Comparison of ENCODE assay signal across 41 mouse cellular contexts in genomic region chr11:100796585-100796984, GRCm38 (mm10). TPM values are rescaled to one million over a fixed set of nuclear protein-coding genes. Genes with fewer than 3 reads are reported as not detected.
"Had no signal": no experiment of that assay in that cellular context is flagged by ENCODE, and none has a peak within 500 bp of the region (broad histone marks: within the 10 kb centered on the region; RNA-seq: fewer than 3 reads in every experiment).

No protein-coding gene starts in this region.

- H3K4me3 ChIP-seq: gastrocnemius, adult 2 months; heart, embryonic 12.5 days; hindbrain, embryonic 13.5 days; hindbrain, embryonic 15.5 days; kidney, embryonic 15.5 days; limb, embryonic 13.5 days; limb, embryonic 15.5 days; liver, embryonic 12.5 days had no signal

- DNase-seq: gastrocnemius, postnatal 10 days; gastrocnemius, postnatal 25 days; heart, adult 18-20 months; heart, postnatal 10 days; heart, postnatal 4 days; kidney, adult 11 months; kidney, adult 2 months; kidney, adult 9 months; kidney, postnatal 14 days; kidney, postnatal 36 days; layer of hippocampus, adult 9-11 months; layer of hippocampus, postnatal 36 days; left cerebral cortex, postnatal 4 days had no signal

- H3K4me1 ChIP-seq: hindbrain, embryonic 13.5 days; hindbrain, embryonic 15.5 days; limb, embryonic 13.5 days; liver, embryonic 12.5 days had no signal

- H3K27me3 ChIP-seq: heart, embryonic 12.5 days; hindbrain, embryonic 13.5 days; hindbrain, embryonic 15.5 days; kidney, embryonic 15.5 days; limb, embryonic 13.5 days; limb, embryonic 15.5 days; liver, embryonic 12.5 days had no signal

- H3K27ac ChIP-seq: gastrocnemius, adult 2 months; hindbrain, embryonic 13.5 days; hindbrain, embryonic 15.5 days; hindbrain, postnatal 0 days; kidney, embryonic 15.5 days; kidney, postnatal 0 days; limb, embryonic 13.5 days; limb, embryonic 15.5 days; liver, embryonic 12.5 days; liver, embryonic 14.5 days had no signal

- H3K9me3 ChIP-seq: heart, embryonic 12.5 days; hindbrain, embryonic 13.5 days; hindbrain, embryonic 15.5 days; kidney, embryonic 15.5 days; limb, embryonic 13.5 days; limb, embryonic 15.5 days; liver, embryonic 12.5 days had no signal

RNA-seq across cellular contexts. Expression of gene Hcrt, which starts 33.9 kb away (rescaled TPM):
- total RNA-seq: gastrocnemius, adult 2 months; gastrocnemius, postnatal 10 days; gastrocnemius, postnatal 25 days; gastrocnemius, postnatal 4 days; granulocyte monocyte progenitor cell, adult 5-6 weeks; heart, adult 18-20 months; heart, postnatal 10 days; heart, postnatal 25 days; heart, postnatal 4 days; hindbrain, postnatal 0 days; layer of hippocampus, adult 18-20 months; layer of hippocampus, adult 8-10 months; layer of hippocampus, postnatal 14 days; layer of hippocampus, postnatal 36 days; left cerebral cortex, adult 18-20 months; left cerebral cortex, adult 8-10 months; left cerebral cortex, postnatal 4 days; liver, adult 2 months had no signal
- polyA plus RNA-seq: heart, embryonic 12.5 days; heart, embryonic 14.5 days; heart, embryonic 16.5 days; hindbrain, embryonic 11.5 days; intestine, embryonic 14.5 days; intestine, embryonic 16.5 days; kidney, adult 2 months; kidney, embryonic 15.5 days; kidney, postnatal 0 days; large intestine, adult 2 months; limb, embryonic 11.5 days; limb, embryonic 13.5 days; limb, embryonic 15.5 days; liver, adult 2 months; liver, embryonic 12.5 days; liver, embryonic 14.5 days; liver, embryonic 16.5 days had no signal

RNA-seq across cellular contexts. Expression of gene Kcnh4, which starts 36.8 kb away (rescaled TPM):
- total RNA-seq: gastrocnemius, adult 2 months; gastrocnemius, postnatal 10 days; gastrocnemius, postnatal 25 days; granulocyte monocyte progenitor cell, adult 5-6 weeks; heart, adult 18-20 months; heart, postnatal 10 days; heart, postnatal 25 days; heart, postnatal 4 days; liver, adult 2 months had no signal
- polyA plus RNA-seq: heart, embryonic 12.5 days; heart, embryonic 14.5 days; heart, embryonic 16.5 days; kidney, postnatal 0 days; limb, embryonic 11.5 days; limb, embryonic 13.5 days; limb, embryonic 15.5 days; liver, adult 2 months; liver, embryonic 12.5 days; liver, embryonic 14.5 days; liver, embryonic 16.5 days had no signal
